Mouse (Mus musculus) midbrain, embryonic 15.5 days (tissue): ENCODE results near the gene Eml3. TPM values are rescaled to one million over a fixed set of nuclear protein-coding genes. Genes with fewer than 3 reads are reported as not detected.
"Not testable (repeated sequence)": the region's sequence is repeated elsewhere in the genome, so short reads cannot be mapped to it uniquely, and the experiment has no call there.

Experiments used
- ATAC-seq: fragments of 200-750 bp; cut with Nextera tagmentation; replicated peaks from 2 replicates; pipeline ENCODE4 v1.8.0; 2017; ENCODE audit warnings: moderate TSS enrichment
- H3K27ac ChIP-seq: fragments of 300-500 bp; sonication (generic); 2 replicates; pipeline ENCODE4 v1.5.1; 2015; ENCODE audit warnings: mild to moderate bottlenecking, inconsistent platforms
- H3K27me3 ChIP-seq: fragments of 300-500 bp; sonication (generic); replicated peaks from 2 replicates; pipeline ENCODE4 v1.6.1; 2015; ENCODE audit warnings: inconsistent platforms
- H3K36me3 ChIP-seq: fragments of 300-500 bp; sonication (generic); replicated peaks from 2 replicates; pipeline ENCODE4 v1.6.1; 2015; ENCODE audit warnings: inconsistent platforms
- H3K4me1 ChIP-seq: fragments of 300-500 bp; sonication (generic); 2 replicates; pipeline ENCODE4 v1.6.1; 2015; ENCODE audit warnings: inconsistent platforms
- H3K4me2 ChIP-seq: fragments of 300-500 bp; sonication (generic); 2 replicates; pipeline ENCODE4 v1.6.1; 2015; ENCODE audit warnings: inconsistent platforms, mild to moderate bottlenecking, moderate library complexity
- H3K4me3 ChIP-seq: fragments of 300-500 bp; sonication (generic); 2 replicates; pipeline ENCODE4 v1.5.1; 2015; ENCODE audit warnings: mild to moderate bottlenecking, inconsistent platforms
- H3K9ac ChIP-seq: fragments of 300-500 bp; sonication (generic); 2 replicates; pipeline ENCODE4 v1.6.1; 2015; ENCODE audit warnings: mild to moderate bottlenecking, inconsistent platforms
- H3K9me3 ChIP-seq: fragments of 300-500 bp; sonication (generic); 2 replicates; pipeline ENCODE4 v1.6.1; 2016; ENCODE audit warnings: inconsistent platforms
- WGBS: fragments of 180-500 bp; shearing (Covaris S2); methylation state at CpG from one replicate; pipeline ENCODE4 v1.1.7; 2015; ENCODE audit warnings: mixed read lengths; 5-methylcytosine and 5-hydroxymethylcytosine counted together
- polyA plus RNA-seq: library from polyadenylated mRNA; unstranded; fragments of >200 nt; fragmentation: Nextera tagmentation; extraction: Ambion mirVana; gene quantifications from 2 replicates; pipeline ENCODE4 v1.2.1, GENCODE M21; 2015

The Eml3 gene
- polyA plus RNA-seq, 1 experiment from 2014 or later, result 10.5 TPM

GRCm38 (mm10) chr19:8965771-8966170 lies 36.4 kb downstream of the Eml3 start:
- peaks cover 50% of the 10 kb centered on the region for H3K36me3 ChIP-seq
- no peaks in the 10 kb centered on the region for H3K27me3 ChIP-seq
- H3K27ac ChIP-seq, result peak overlapping the region; percentile 77; the same call in 1 of the 2 replicates
- 78% methylated on average over 8 of the region's 8 CpGs for WGBS
- H3K4me3 ChIP-seq, result peak overlapping the region; percentile 60
- H3K9me3 ChIP-seq, result no peaks in the 10 kb centered on the region
- peak overlapping the region; percentile 53 for H3K4me2 ChIP-seq
- H3K9ac ChIP-seq, result no peak overlapping the region
- peaks cover 26% of the 10 kb centered on the region for H3K4me1 ChIP-seq
- ATAC-seq, result no peak

DNA sequence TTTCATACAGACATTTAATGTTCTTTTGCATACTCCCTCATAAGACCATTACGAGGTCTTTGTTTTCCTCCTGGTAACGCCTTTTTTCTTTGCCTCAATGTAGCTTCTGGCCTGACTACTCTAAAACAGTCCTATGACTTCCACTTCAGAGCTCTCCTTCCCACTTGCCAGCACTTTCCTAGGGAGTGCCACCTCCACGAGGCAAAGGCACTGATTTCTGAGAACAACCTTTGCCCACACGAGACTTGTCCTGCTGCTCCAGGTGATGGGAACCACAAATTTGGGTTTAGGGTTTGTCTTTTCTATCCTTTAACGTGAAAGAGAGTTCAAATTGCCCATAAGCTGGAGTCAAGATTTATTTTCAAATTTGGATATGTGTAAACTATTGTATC lies 36.8 kb downstream of the Eml3 start:
- Histone ChIP-seq H3K9ac (peak overlapping the region; percentile 28), H3K27ac (peak overlapping the region; percentile 77), H3K27me3 (no peaks in the 10 kb centered on the region), H3K36me3 (peaks cover 54% of the 10 kb centered on the region), H3K9me3 (no peaks in the 10 kb centered on the region), H3K4me1 (peaks cover 26% of the 10 kb centered on the region), H3K4me2 (peak overlapping the region; percentile 53), H3K4me3 (peak overlapping the region; percentile 60)
- no peak for ATAC-seq
- WGBS, result 46% methylated on average over 5 of the region's 5 CpGs

GRCm38 (mm10) chr19:8966590-8967372 lies 37.4 kb downstream of the Eml3 start, which contains the start of gene Eef1g:
TSS of gene Eef1g (plus strand) at chr19:8967041.
- peaks cover 58% of the 10 kb centered on the region for H3K36me3 ChIP-seq
- peaks cover 26% of the 10 kb centered on the region for H3K4me1 ChIP-seq
- WGBS, result under 1% methylated on average over 52 of the region's 52 CpGs
- peak within 1 kb of the TSS; percentile 81 for H3K27ac ChIP-seq
- H3K9ac ChIP-seq, result peak within 1 kb of the TSS; percentile 54
- ATAC-seq, result peak; percentile 98
- peak within 1 kb of the TSS; percentile 60 for H3K4me3 ChIP-seq
- no peaks in the 10 kb centered on the region for H3K27me3 ChIP-seq
- no peaks in the 10 kb centered on the region for H3K9me3 ChIP-seq
- peak within 1 kb of the TSS; percentile 65 for H3K4me2 ChIP-seq

GRCm38 (mm10) chr19:8967373-8967743 lies 38.0 kb downstream of the Eml3 start:
- H3K9me3 ChIP-seq, result no peaks in the 10 kb centered on the region
- H3K4me1 ChIP-seq, result peaks cover 26% of the 10 kb centered on the region
- peaks cover 62% of the 10 kb centered on the region for H3K36me3 ChIP-seq
- H3K4me2 ChIP-seq, result peak overlapping the region; percentile 65
- peak overlapping the region; percentile 54 for H3K9ac ChIP-seq
- no peaks in the 10 kb centered on the region for H3K27me3 ChIP-seq
- H3K4me3 ChIP-seq, result peak overlapping the region; percentile 60
- peak; percentile 24 for ATAC-seq
- H3K27ac ChIP-seq, result peak overlapping the region; percentile 81
- WGBS, result 0% methylated on average over 8 of the region's 8 CpGs

- 8% methylated on average over 9 of the region's 9 CpGs for WGBS
- Histone ChIP-seq H3K4me2 (peak overlapping the region; percentile 65), H3K4me3 (peak overlapping the region; percentile 60), H3K9me3 (no peaks in the 10 kb centered on the region), H3K9ac (peak overlapping the region; percentile 54), H3K27ac (peak overlapping the region; percentile 81; the same call in 1 of the 2 replicates), H3K36me3 (peaks cover 64% of the 10 kb centered on the region), H3K27me3 (no peaks in the 10 kb centered on the region), H3K4me1 (peaks cover 26% of the 10 kb centered on the region)
- no peak for ATAC-seq
These were observed 38.5 kb downstream of the Eml3 start for GRCm38 (mm10) chr19:8967893-8968292.

DNA sequence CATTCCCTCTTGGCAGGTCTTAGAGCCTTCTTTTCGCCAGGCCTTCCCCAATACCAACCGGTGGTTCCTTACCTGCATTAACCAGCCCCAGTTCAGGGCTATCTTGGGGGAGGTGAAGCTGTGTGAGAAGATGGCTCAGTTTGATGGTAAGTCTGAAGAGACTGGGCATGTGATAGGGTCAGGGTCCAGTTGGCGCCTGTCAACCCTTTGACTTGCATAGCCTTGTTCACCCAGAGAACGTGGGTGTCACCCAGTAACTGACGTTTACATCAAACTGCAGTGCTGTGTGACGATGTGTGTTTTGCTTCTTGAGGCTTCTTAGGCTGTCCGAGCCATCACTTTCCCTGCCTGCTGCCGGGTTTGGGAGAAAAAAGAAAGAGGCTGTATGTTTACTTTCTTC lies 43.1 kb downstream of the Eml3 start:
- H3K4me2 ChIP-seq, H3K9me3 ChIP-seq, H3K27ac ChIP-seq, H3K4me3 ChIP-seq, H3K27me3 ChIP-seq, ATAC-seq, H3K9ac ChIP-seq: not testable (repeated sequence)
- H3K36me3 ChIP-seq, result peaks cover 60% of the 10 kb centered on the region
- H3K4me1 ChIP-seq, result peaks cover 16% of the 10 kb centered on the region
- WGBS, result 90% methylated on average over 8 of the region's 8 CpGs

- no peak overlapping the region for H3K4me3 ChIP-seq
- no peaks in the 10 kb centered on the region for H3K9me3 ChIP-seq
- no peak for ATAC-seq
- peaks cover 73% of the 10 kb centered on the region for H3K36me3 ChIP-seq
- H3K9ac ChIP-seq, result no peak overlapping the region
- 89% methylated on average over 1 of the region's 1 CpGs for WGBS
- H3K27ac ChIP-seq, result no peak overlapping the region
- H3K4me1 ChIP-seq, result no peaks in the 10 kb centered on the region
- H3K27me3 ChIP-seq, result no peaks in the 10 kb centered on the region
- H3K4me2 ChIP-seq, result no peak overlapping the region
These were observed 45.3 kb downstream of the Eml3 start for GRCm38 (mm10) chr19:8974638-8975037.

GRCm38 (mm10) chr19:8975491-8975890 lies 46.1 kb downstream of the Eml3 start:
- H3K27me3 ChIP-seq, result no peaks in the 10 kb centered on the region
- no peaks in the 10 kb centered on the region for H3K9me3 ChIP-seq
- H3K4me3 ChIP-seq, result no peak overlapping the region
- H3K9ac ChIP-seq, result no peak overlapping the region
- no peaks in the 10 kb centered on the region for H3K4me1 ChIP-seq
- ATAC-seq, result no peak
- H3K36me3 ChIP-seq, result peaks cover 75% of the 10 kb centered on the region
- H3K4me2 ChIP-seq, result no peak overlapping the region
- no peak overlapping the region for H3K27ac ChIP-seq
- WGBS, result 99% methylated on average over 2 of the region's 2 CpGs

DNA sequence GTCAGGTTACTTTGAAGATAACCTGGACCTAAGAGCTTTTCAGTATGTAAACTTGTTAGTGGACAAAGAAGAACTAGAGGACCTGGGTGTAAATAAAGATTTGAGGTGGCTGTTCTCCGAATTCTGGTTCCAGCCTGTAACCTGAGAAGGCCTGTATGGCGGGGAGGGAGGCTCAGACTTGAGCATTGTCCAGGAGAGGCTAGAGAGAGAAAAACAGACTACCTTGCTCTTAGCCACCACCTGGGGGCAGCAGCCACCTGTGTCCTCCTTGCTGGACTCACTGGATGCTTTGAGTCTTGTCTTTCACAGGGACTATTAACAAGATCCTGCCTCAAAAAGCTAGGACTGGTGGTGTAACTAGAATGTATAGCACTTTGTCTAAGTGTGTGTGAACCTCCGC lies 47.2 kb downstream of the Eml3 start:
- Histone ChIP-seq H3K27me3 (no peaks in the 10 kb centered on the region), H3K9me3 (no peaks in the 10 kb centered on the region), H3K36me3 (peaks cover 65% of the 10 kb centered on the region), H3K4me2 (no peak overlapping the region), H3K27ac (no peak overlapping the region), H3K9ac (no peak overlapping the region), H3K4me3 (no peak overlapping the region), H3K4me1 (no peaks in the 10 kb centered on the region)
- WGBS, result 56% methylated on average over 3 of the region's 3 CpGs
- peak; percentile 72 for ATAC-seq

- 59% methylated on average over 5 of the region's 5 CpGs for WGBS
- H3K36me3 ChIP-seq, result peaks cover 32% of the 10 kb centered on the region
- no peak for ATAC-seq
- no peak overlapping the region for H3K27ac ChIP-seq
- H3K4me3 ChIP-seq, result no peak overlapping the region
- H3K9me3 ChIP-seq, result no peaks in the 10 kb centered on the region
- no peak overlapping the region for H3K9ac ChIP-seq
- no peaks in the 10 kb centered on the region for H3K27me3 ChIP-seq
- no peak overlapping the region for H3K4me2 ChIP-seq
- H3K4me1 ChIP-seq, result peaks cover 29% of the 10 kb centered on the region
These were observed 51.4 kb downstream of the Eml3 start for GRCm38 (mm10) chr19:8980771-8981170.

DNA sequence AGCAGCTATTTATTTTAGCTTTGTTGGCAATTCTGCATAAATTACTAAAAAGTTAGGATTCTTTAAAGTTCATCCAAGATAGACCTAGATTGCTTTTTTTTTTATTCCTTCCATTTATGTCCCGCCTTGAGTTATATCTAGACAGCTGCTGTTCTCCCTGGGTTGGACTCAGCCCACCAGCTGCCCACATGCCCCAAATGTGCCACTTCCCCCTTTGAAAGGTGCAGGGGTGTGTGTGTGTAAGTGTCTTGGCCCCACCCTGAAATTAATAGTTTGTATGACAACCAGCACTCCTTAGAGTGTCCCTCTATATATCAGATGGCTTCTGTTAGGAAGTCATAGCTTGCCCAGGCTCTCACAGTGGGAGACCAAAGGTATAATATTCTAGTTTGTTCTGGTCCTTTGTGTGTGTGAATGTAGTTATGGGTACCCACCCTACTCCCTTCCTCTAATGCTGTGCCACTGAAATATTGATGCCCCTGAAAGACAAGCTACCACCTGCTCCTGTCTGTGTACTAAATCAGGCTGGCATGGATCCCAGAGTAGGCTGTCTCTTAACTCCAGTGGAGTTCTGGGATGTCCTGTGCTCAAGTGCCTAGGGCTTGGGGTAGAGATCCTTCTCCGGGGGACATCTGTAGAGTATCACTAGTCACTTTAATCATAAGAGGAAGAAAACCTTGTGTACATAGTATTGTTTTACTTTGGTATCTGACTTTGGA lies 52.3 kb downstream of the Eml3 start:
- H3K4me3 ChIP-seq, result no peak overlapping the region
- no peak overlapping the region for H3K27ac ChIP-seq
- no peaks in the 10 kb centered on the region for H3K9me3 ChIP-seq
- H3K9ac ChIP-seq, result no peak overlapping the region
- WGBS, result 77% methylated on average over 2 of the region's 2 CpGs
- H3K4me1 ChIP-seq, result peaks cover 29% of the 10 kb centered on the region
- 0 out of 2 replicates have a peak, but pooled peaks have one; percentile 10 for ATAC-seq
- no peaks in the 10 kb centered on the region for H3K27me3 ChIP-seq
- no peak overlapping the region for H3K4me2 ChIP-seq
- peaks cover 28% of the 10 kb centered on the region for H3K36me3 ChIP-seq

DNA sequence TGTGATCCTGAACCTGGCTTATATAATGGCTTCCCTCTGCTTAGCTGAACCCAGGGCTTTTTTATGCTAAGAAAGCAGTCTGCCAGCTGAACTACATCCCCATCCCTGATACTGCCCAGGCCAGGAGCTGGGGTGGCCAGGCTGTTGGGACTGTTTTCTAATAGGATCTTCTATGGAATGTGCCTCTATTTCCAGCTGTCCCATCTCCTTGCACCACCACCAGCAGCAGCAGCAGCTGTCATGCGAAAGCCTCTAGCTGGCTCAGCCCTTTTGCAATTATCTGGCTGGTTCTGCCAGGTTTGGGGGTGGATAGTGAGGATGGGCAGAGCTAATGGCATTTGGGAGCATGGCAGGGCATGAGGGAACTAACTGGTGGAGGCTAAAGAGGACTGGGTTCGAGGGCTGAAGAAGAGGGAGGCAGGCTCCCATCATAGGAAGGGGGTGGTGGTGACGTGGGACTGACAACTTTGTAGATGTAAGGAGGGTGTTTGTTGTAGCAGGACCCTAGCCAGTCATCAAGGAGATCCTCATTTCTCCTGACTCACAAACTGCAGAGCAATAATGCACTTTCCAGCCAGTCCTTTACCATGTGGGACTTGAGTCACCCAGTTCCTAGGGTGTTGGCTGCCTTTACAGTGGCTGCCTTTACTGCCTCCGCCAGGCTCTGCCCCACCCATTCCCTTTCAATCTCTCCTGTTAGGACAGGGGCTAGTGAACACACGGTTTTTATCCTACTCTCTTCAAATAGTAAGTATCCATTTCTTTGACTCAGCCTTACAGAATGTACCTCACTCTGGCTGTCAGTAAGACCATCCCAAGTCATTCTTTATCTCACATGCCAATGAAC lies 53.2 kb downstream of the Eml3 start:
- Histone ChIP-seq H3K4me3 (no peak overlapping the region), H3K9me3 (no peaks in the 10 kb centered on the region), H3K36me3 (peaks cover 26% of the 10 kb centered on the region), H3K4me1 (peaks cover 29% of the 10 kb centered on the region), H3K27ac (no peak overlapping the region), H3K4me2 (no peak overlapping the region), H3K9ac (no peak overlapping the region), H3K27me3 (no peaks in the 10 kb centered on the region; the same call in 1 of the 2 replicates)
- ATAC-seq, result no peak
- 57% methylated on average over 5 of the region's 5 CpGs for WGBS
